Mouse (Mus musculus): ENCODE measurements around the gene Cdc34. TPM values are rescaled to one million over a fixed set of nuclear protein-coding genes. Genes with fewer than 3 reads are reported as not detected.

Cdc34 gene
- total and polyA plus RNA-seq, 2 experiments from 2014 or later, result 72.5 to 99.4 TPM

GRCm38 (mm10) chr10:79668771-79669575, 13.0 kb upstream of the Cdc34 start, which contains the start of gene Tpgs1:
TSS of gene Tpgs1 (plus strand) at chr10:79669369.
- H3K9me3 ChIP-seq (ENCODE audit: low read length), result no peaks in the 10 kb centered on the region
- TF ChIP-seq CTCF (IDR thresholded peaks at IDR 0.05), result peak; percentile 96
- peaks cover 14% of the 10 kb centered on the region for H3K4me1 ChIP-seq (ENCODE audit: insufficient read depth, low read length)
- H3K9ac ChIP-seq (replicated peaks; ENCODE audit: low read length, poor library complexity, severe bottlenecking), result peak within 1 kb of the TSS; percentile 95
- WGBS, result under 1% methylated on average over 44 of the region's 45 CpGs
- DNase-seq (ENCODE audit: low spot score) (peak; percentile 96), ATAC-seq (ENCODE audit: low FRiP score) (peak; percentile 85)
- no peaks in the 10 kb centered on the region for H3K27me3 ChIP-seq (ENCODE audit: insufficient read depth, low read length)
- H3K4me2 ChIP-seq (ENCODE audit: low read depth, low read length, poor library complexity, severe bottlenecking), result peak within 1 kb of the TSS; percentile 92
- peak within 1 kb of the TSS; percentile 95 for H3K4me3 ChIP-seq (ENCODE audit: low read depth, low read length)
- H3K36me3 ChIP-seq (ENCODE audit: insufficient read depth, low read length), result no peaks in the 10 kb centered on the region
- H3K27ac ChIP-seq (ENCODE audit: low read depth, low read length), result peak within 1 kb of the TSS; percentile 99

DNA sequence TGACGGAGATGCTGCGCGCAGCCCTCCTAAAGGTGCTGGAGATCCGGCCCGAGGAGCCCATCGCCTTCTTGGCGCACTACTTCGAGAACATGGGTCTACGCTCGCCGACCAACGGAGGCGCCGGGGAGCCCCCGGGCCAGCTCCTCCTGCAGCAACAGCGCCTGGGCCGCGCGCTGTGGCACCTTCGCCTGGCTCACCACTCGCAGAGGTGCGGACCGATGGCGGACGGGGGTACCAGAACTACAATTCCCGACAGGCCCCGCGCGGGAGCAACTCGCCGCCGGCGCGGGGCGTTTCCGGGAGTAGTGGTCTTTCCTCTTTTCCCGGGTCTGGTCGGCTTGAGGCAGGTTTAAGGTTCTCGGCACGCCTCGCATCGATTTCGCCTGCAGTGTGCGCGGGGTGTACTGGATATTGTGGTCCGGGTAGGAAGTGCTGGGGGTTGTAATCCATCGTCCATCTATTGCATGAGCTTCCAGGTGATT, 12.4 kb upstream of the Cdc34 start:
- Histone ChIP-seq H3K9me3 (ENCODE audit: low read length) (no peaks in the 10 kb centered on the region), H3K9ac (replicated peaks; ENCODE audit: low read length, poor library complexity, severe bottlenecking) (peak overlapping the region; percentile 95), H3K27me3 (ENCODE audit: insufficient read depth, low read length) (no peaks in the 10 kb centered on the region), H3K4me2 (ENCODE audit: low read depth, low read length, poor library complexity, severe bottlenecking) (peak overlapping the region; percentile 92), H3K27ac (ENCODE audit: low read depth, low read length) (peak overlapping the region; percentile 99), H3K4me3 (ENCODE audit: low read depth, low read length) (peak overlapping the region; percentile 95), H3K4me1 (ENCODE audit: insufficient read depth, low read length) (peaks cover 14% of the 10 kb centered on the region), H3K36me3 (ENCODE audit: insufficient read depth, low read length) (no peaks in the 10 kb centered on the region)
- peak; percentile 72 for ATAC-seq (ENCODE audit: low FRiP score)
- under 1% methylated on average over 47 of the region's 47 CpGs for WGBS
- peak; percentile 10; the same call in 1 of the 2 replicates for TF ChIP-seq CTCF (IDR thresholded peaks at IDR 0.05)
- peak; percentile 90 for DNase-seq (ENCODE audit: low spot score)

DNA sequence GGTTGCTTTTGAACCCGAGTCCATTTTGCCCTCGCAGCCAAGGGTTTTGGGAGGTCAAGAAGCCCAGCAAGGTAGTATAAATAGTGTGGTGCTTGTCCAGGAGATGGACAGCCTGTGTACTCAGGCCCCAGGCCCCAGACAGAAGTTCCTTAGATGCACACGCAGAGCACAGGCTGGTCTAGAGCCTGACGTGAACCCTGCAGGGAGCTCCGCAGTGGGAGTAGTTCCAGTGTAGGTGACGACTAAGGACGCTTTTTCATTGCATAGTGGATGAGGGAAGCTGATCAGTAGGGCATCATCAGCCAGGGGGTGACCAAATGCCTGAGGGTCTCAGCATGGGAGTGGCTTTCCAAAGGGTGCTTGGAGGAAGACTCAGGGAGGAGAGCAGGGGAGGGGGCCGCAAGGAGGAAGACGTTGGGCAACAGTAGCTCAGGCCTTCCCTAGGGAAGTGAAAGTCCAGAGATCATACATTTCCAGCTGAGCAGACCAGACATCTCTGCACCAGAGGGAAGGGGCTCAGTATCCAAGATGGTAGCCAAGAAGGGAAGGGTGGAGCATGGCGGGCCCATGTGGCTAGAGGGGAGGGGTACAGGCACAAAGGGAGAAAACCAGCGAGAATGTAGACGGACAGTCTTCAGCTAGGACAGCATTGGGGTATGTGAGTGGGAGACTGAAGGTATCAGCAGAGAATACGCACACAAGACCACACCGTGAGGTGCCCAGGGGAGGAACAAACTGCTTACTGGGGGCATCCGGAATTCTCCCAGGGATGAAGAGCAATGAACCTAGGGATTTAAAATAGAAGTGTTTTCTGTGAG, 11.7 kb upstream of the Cdc34 start:
- WGBS, result 33% methylated on average over 15 of the region's 15 CpGs

DNA sequence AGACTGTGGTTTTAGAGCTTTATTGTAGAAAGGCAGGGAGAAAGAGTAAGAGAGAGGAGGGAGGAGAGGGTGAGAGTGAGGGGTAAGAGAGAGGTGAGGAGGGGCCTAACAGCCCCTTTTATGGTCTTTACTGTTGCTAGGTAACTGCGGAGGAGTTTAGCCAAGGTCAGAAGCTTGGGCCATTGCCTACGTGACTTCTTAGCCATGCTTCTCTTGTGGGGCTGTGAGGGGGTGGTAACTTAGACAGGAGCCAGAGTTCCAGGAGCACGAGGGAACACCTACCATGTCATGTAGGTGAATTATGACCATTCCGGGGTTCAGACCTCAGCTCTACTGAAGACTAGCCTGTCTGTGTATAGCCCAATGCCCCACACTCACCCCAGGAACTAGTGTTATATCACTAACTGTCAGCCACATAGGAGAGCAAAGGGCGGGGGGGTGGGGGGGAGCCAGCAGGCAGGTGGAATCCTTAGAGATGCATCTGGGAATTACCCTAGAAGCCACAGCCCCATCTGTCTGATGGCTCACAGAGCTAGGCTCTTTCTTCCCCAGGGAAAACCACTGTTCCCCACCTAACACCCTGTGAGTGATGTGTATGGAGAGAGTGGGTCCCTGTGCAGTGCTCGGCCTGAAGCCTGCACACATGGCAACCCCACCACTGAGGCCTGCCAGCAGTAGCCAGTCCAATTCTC, 10.5 kb upstream of the Cdc34 start:
- Histone ChIP-seq H3K4me1 (ENCODE audit: insufficient read depth, low read length) (peaks cover 14% of the 10 kb centered on the region), H3K4me3 (ENCODE audit: low read depth, low read length) (no peak overlapping the region), H3K9me3 (ENCODE audit: low read length) (no peaks in the 10 kb centered on the region), H3K9ac (replicated peaks; ENCODE audit: low read length, poor library complexity, severe bottlenecking) (no peak overlapping the region), H3K27me3 (ENCODE audit: insufficient read depth, low read length) (no peaks in the 10 kb centered on the region), H3K36me3 (ENCODE audit: insufficient read depth, low read length) (no peaks in the 10 kb centered on the region; the same call in 1 of the 2 replicates), H3K4me2 (ENCODE audit: low read depth, low read length, poor library complexity, severe bottlenecking) (0 out of 2 replicates have a peak overlapping the region, but pooled peaks have one; percentile 92), H3K27ac (ENCODE audit: low read depth, low read length) (no peak overlapping the region)
- 62% methylated on average over 6 of the region's 6 CpGs for WGBS
- TF ChIP-seq CTCF (IDR thresholded peaks at IDR 0.05), result no peak
- no peak for DNase-seq (ENCODE audit: low spot score)
- no peak for ATAC-seq (ENCODE audit: low FRiP score)

More for the DNA sequence above, 11.7 kb upstream of the Cdc34 start:
- DNase-seq (ENCODE audit: low spot score) (peak; percentile 10), ATAC-seq (ENCODE audit: low FRiP score) (peak; percentile 21)
- Histone ChIP-seq H3K9ac (replicated peaks; ENCODE audit: low read length, poor library complexity, severe bottlenecking) (peak overlapping the region; percentile 95), H3K4me1 (ENCODE audit: insufficient read depth, low read length) (peaks cover 14% of the 10 kb centered on the region), H3K9me3 (ENCODE audit: low read length) (no peaks in the 10 kb centered on the region), H3K4me3 (ENCODE audit: low read depth, low read length) (peak overlapping the region; percentile 95), H3K36me3 (ENCODE audit: insufficient read depth, low read length) (no peaks in the 10 kb centered on the region; the same call in 1 of the 2 replicates), H3K27ac (ENCODE audit: low read depth, low read length) (peak overlapping the region; percentile 99), H3K27me3 (ENCODE audit: insufficient read depth, low read length) (no peaks in the 10 kb centered on the region), H3K4me2 (ENCODE audit: low read depth, low read length, poor library complexity, severe bottlenecking) (peak overlapping the region; percentile 92)
- no peak for TF ChIP-seq CTCF (IDR thresholded peaks at IDR 0.05)

GRCm38 (mm10) chr10:79672088-79672455, 9.9 kb upstream of the Cdc34 start:
- Histone ChIP-seq H3K4me3 (ENCODE audit: low read depth, low read length) (no peak overlapping the region), H3K9ac (replicated peaks; ENCODE audit: low read length, poor library complexity, severe bottlenecking) (no peak overlapping the region), H3K36me3 (ENCODE audit: insufficient read depth, low read length) (no peaks in the 10 kb centered on the region; the same call in 1 of the 2 replicates), H3K4me2 (ENCODE audit: low read depth, low read length, poor library complexity, severe bottlenecking) (no peak overlapping the region), H3K27me3 (ENCODE audit: insufficient read depth, low read length) (no peaks in the 10 kb centered on the region), H3K9me3 (ENCODE audit: low read length) (no peaks in the 10 kb centered on the region), H3K4me1 (ENCODE audit: insufficient read depth, low read length) (peaks cover 14% of the 10 kb centered on the region), H3K27ac (ENCODE audit: low read depth, low read length) (no peak overlapping the region)
- no peak; the same call in 1 of the 2 replicates for TF ChIP-seq CTCF (IDR thresholded peaks at IDR 0.05)
- 52% methylated on average over 3 of the region's 3 CpGs for WGBS
- ATAC-seq (ENCODE audit: low FRiP score), result no peak
- DNase-seq (ENCODE audit: low spot score), result no peak

Data from midbrain, postnatal 0 days (tissue).